27 mouse cellular contexts compared by ENCODE assay signal in genomic region chr2:5154711-5155110, GRCm38 (mm10). TPM values are rescaled to one million over a fixed set of nuclear protein-coding genes. Genes with fewer than 3 reads are reported as not detected.
A peak's percentile ranks its signal among the peaks of the same experiment; 100 is the strongest.
DNase-seq lines count a peak whose midpoint lies in the region; ATAC-seq and TF ChIP-seq lines count a peak whose summit lies in the region.
"Had no signal": no experiment of that assay in that cellular context is flagged by ENCODE, and none has a peak within 500 bp of the region (broad histone marks: within the 10 kb centered on the region; RNA-seq: fewer than 3 reads in every experiment).

No protein-coding gene starts in this region.

- no peak for TF ChIP-seq POLR2A in kidney, adult 2 months (IDR thresholded peaks at IDR 0.05; ENCODE audit: low read depth, low read length)

- peak; percentile 42 for DNase-seq in heart, adult 11 months
- DNase-seq in heart, postnatal 10 days = no peak
- DNase-seq in Patski (ENCODE audit: low read depth, low spot score) (no peak), ZHBTc4 (ENCODE audit: low read depth, low spot score) (peak; percentile 35)
- DNase-seq in gastrocnemius, postnatal 14 days = no peak
- no peak for DNase-seq in kidney, adult 2 months
- DNase-seq: adrenal gland, adult 2 months; adrenal gland, postnatal 10 days; adrenal gland, postnatal 25 days; B cell, adult 2 months; cerebellum, adult 11 months; cerebellum, adult 18-20 months; cerebellum, adult 8-10 months; cerebellum, adult 9-11 months; cerebellum, postnatal 14 days; cerebellum, postnatal 36 days; embryo, embryonic 11 days had no signal

- no peaks in the 10 kb centered on the region for H3K4me1 ChIP-seq in kidney, adult 2 months (ENCODE audit: control insufficient read depth, insufficient read depth, low read length)
- H3K4me1 ChIP-seq: forebrain, embryonic 12.5 days had no signal

- 96% methylated on average over 5 of the region's 5 CpGs for WGBS in kidney, adult 2 months

- intact Hi-C loops in heart, postnatal 10 days (cut with DNase I) = no loop called here
- intact Hi-C loops in gastrocnemius, postnatal 14 days (cut with DNase I; ENCODE audit: low total_unique reads) = no loop called here

- ATAC-seq in Patski = no peak
- ATAC-seq: CD4-positive, CD25-positive, alpha-beta regulatory T cell, adult 4 months; forebrain, embryonic 14.5 days; forebrain, embryonic 16.5 days had no signal

- no peaks in the 10 kb centered on the region for H3K36me3 ChIP-seq in kidney, adult 2 months (ENCODE audit: control insufficient read depth, insufficient read depth, low read length)
- H3K36me3 ChIP-seq: embryonic facial prominence, embryonic 13.5 days; embryonic facial prominence, embryonic 15.5 days; forebrain, embryonic 10.5 days; forebrain, embryonic 12.5 days had no signal

- CTCF ChIA-PET in Patski (lab: Charles Lee) = interaction anchor here (2.2 kb wide), 1 partner anchor 11 kb away, joined by 10 read pairs; no protein-coding TSS in a partner anchor

- no peak overlapping the region for H3K4me3 ChIP-seq in kidney, adult 2 months (ENCODE audit: insufficient read depth, low read depth, low read length)
- H3K4me3 ChIP-seq: embryonic facial prominence, embryonic 13.5 days; embryonic facial prominence, embryonic 15.5 days; erythroblast, embryonic 14.5 days; forebrain, embryonic 10.5 days; forebrain, embryonic 12.5 days had no signal

- in situ Hi-C loops in Patski (cut with MboI; ENCODE audit: low pct_unique_long_range_greater_than_20kb) = no loop called here

- peak; percentile 6 for TF ChIP-seq CTCF in Patski (IDR thresholded peaks at IDR 0.05)
- no peak for TF ChIP-seq CTCF in kidney, adult 2 months (conservative IDR thresholded peaks at IDR 0.05; ENCODE audit: insufficient read depth, insufficient read length, low read depth, low read length)

- H3K27ac ChIP-seq in kidney, adult 2 months (ENCODE audit: insufficient read depth, low read depth, low read length) = no peak overlapping the region
- H3K27ac ChIP-seq: embryonic facial prominence, embryonic 13.5 days; embryonic facial prominence, embryonic 15.5 days; forebrain, embryonic 10.5 days; forebrain, embryonic 12.5 days had no signal

- peaks cover 3% of the 10 kb centered on the region for H3K27me3 ChIP-seq in Patski
- no peaks in the 10 kb centered on the region for H3K27me3 ChIP-seq in kidney, adult 2 months (replicated peaks; ENCODE audit: control insufficient read depth, insufficient read depth, low read length)
- H3K27me3 ChIP-seq: CH12.LX; embryonic facial prominence, embryonic 13.5 days; embryonic facial prominence, embryonic 15.5 days; forebrain, embryonic 12.5 days had no signal

- POLR2A ChIA-PET in Patski (lab: Charles Lee) = no interaction called here

RNA-seq across cellular contexts. Expression of gene Ccdc3, which starts 17.1 kb away (rescaled TPM):
- total RNA-seq in heart, postnatal 10 days (2021) = 1 to 10 TPM; 8.2 to 8.6 TPM
- polyA plus RNA-seq in Patski (2021) = 0.24 TPM
- 1 to 10 TPM; 7.5 to 8.8 TPM for total RNA-seq in gastrocnemius, postnatal 14 days (2021)
- polyA plus RNA-seq in kidney, adult 2 months (2012; rRNA removed) = 3.7 and 4.0 TPM in 2 replicates
- total RNA-seq: CH12.LX; common myeloid progenitor, adult 5-6 weeks had no signal
- polyA plus RNA-seq: CD4-positive, CD25-positive, alpha-beta regulatory T cell, adult 4 months had no signal

Comparison
In these comparisons a context has a peak if more than half of its experiments do, and no peak if none do; other contexts are left out.
1. DNase-seq: peak in heart, adult 11 months (single experiment) and ZHBTc4 (single experiment); none in heart, postnatal 10 days (0 of 2), Patski (single experiment), gastrocnemius, postnatal 14 days (single experiment) and kidney, adult 2 months (single experiment).